Mouse (Mus musculus) spleen, adult 2 months (tissue): ENCODE data around the gene Vasn.

Experiments
- CTCF ChIP-seq: fragments of 200-500 bp; IDR thresholded peaks from 2 replicates; pipeline ENCODE4 v1.5.1; 2011; ENCODE audit warnings: mild to moderate bottlenecking, inconsistent platforms; ENCODE audit not compliant: insufficient read depth, insufficient read length, insufficient replicate concordance; ENCODE audit errors: extremely low read depth
- POLR2A ChIP-seq: fragments of 200-500 bp; IDR thresholded peaks from 2 replicates; pipeline ENCODE4 v1.6.1; 2011; ENCODE audit warnings: low read depth, low read length, inconsistent platforms

- TF ChIP-seq POLR2A (no peak), CTCF (no peak)
Observed at GRCm38 (mm10) chr16:4670317-4670716, 30.6 kb downstream of the Vasn start.
